Mouse (Mus musculus): ENCODE data around the gene Grap.
"Not testable (repeated sequence)": the region's sequence is repeated elsewhere in the genome, so short reads cannot be mapped to it uniquely, and the experiment has no call there.

Gene Grap

DNA sequence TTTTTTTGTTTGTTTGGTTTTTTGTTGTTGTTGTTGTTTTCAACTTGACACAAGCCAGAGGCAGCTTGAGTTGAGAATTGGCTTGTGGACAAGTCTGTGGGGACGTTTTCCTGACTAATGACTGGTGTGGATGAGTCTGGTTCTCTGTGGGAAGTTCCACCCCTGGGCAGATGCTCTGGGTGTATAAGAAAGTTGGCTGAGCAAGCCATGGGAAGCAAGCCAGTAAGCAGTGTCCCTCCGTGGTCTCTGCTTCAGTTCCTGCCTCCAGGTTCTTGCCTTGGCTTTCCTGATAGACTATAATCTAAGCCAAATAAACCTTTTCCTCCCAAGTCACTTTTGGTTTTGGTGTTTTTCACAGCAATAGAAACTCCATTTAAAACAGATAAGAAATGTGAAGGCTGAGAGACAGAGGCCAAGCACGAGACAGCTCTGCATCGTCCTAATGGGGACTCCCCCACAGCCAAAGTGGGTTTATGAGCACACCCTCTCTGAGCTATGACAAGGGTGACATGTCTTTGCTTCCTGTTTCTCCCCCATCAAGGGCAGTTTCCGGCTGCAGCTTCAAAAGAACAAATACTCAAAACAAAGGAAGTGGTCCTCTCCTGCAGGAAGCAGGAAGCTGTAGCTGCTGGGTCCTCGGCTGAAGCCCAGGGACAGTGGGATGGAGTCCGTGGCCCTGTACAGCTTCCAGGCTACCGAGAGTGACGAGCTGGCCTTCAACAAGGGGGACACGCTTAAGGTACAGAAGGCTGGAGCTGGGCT is at the start of gene Grap:
Grap (plus strand) TSS at position 580 of the 762 bp plus-strand sequence.
- peak; percentile 71 to 74 for DNase-seq (ENCODE audit: low spot score in 2 of 2)

DNA sequence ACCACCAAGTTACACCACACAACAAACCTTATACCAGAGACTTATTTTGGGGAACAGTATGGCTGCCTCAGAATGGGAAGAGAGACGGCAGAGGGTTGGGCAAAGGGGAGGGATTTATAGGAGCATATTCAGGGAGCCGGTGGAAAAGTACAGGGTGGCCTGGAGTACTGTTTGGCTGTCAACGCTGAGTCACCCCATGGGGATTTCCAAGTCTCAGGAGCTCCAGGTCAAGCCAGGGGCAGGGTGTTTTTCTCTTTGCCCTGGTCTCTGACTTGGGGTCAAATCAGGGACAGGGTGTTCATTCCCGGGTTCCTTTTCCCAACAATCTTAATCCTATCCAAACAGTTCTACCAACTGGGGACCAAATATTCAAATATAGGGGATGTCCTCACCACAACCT is 45.0 kb upstream of the Grap start:
- DNase-seq (ENCODE audit: low spot score in 2 of 2) = no peak

DNA sequence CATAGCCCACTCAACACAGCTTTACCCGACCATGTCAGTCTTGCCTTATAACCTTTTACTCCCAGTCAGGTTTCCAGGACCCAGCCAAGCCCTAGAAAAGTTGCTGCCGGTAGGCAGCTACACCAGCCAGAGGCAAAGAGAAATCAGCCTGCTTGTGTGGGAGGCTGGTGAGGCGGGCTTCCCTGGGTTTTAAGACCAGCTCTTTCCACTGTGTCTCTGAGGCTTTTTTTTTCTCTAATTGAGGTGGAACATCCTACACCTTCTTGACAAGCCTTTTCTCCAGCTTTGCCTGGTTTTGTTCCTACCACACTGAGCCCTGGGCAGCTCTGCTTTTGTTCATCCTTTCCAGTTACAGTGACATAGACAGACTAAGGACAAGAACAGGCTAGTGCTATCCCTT is 41.9 kb upstream of the Grap start:
- no peak for DNase-seq (ENCODE audit: low spot score in 2 of 2)

DNA sequence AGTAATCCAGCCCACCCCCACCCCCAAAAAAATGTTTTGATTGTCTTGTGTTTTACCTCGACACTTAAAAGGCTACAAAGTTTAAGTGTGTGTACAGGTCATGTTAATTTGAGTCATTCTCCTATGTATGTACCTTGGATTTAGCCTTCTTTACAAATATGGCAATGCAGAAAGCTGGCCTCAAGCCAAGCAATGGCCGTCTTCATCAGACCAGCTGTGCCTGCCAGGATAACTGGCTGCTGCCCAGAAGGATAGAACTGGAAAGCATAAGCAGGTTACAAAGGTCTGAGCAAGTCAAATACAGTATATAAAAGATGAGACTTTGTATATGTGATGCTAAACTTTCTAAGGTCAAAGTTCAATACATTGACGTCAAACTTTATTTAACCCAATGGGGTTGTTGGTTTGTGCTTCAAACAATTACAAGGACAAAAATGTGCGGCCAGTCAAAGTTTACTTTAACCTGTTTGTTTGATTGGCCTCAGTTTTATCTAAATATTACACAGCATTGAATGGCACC is 40.9 kb upstream of the Grap start:
- no peak for DNase-seq (ENCODE audit: low spot score in 2 of 2)

DNA sequence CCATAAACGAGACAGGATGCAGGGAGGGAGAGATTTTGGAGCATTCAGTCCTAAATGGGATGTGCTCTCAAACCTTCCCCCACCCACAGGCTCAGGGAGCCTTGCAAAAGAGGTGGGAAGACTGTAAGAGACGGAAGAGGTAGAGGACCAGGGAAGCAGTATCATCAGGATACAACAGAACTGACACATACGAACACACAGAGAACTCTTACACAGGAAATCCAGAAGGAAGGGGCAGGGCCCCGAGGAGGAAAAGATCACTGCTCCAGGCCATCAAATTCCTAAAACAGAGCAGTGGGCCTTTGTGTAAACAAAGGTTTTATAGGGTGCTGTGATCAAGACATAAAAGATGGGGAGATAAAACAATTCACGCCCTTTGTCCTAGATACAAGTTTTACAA is 38.7 kb upstream of the Grap start:
- no peak for DNase-seq (ENCODE audit: low spot score in 2 of 2)

DNA sequence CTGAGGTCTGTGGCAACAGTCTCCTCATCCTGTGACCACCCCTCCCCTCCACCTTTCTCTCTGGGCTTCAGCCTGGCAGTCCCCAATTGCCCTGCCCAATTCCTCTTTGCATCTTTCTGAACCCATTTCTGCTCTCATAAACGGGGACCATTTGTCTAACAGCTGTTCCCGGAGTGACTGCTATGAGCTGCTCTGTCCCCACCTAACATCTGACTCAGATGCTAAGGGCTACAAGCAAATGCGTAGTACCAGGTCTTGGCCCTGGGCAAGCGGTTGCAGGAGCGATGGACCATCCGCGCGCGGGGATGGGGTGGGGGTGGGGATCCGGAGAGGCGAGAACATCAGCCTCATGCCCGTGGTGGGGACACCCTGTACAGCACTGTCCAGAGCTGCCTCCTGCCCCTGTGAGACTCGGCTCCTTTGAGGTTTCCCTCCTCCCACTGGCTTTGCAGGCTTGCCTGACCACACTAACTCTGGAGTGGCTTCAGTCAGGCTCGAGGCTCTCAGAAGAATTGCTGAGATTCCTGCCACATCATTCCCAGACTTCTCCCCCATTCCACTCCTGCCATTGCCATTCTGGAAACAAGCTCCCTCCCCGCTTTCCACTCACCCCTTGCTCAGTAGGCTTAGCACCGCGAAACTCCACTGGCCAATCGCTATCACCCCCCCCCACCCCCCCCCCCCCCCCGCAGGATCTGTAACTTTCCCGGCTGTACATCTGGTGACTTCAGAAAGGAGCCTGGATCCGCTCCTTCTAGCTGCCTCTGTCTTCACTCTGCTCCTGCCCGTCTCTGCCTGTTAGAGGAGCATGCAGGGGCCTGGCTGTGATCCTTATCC is 37.2 kb upstream of the Grap start:
- DNase-seq (ENCODE audit: low spot score in 2 of 2) = no peak

DNA sequence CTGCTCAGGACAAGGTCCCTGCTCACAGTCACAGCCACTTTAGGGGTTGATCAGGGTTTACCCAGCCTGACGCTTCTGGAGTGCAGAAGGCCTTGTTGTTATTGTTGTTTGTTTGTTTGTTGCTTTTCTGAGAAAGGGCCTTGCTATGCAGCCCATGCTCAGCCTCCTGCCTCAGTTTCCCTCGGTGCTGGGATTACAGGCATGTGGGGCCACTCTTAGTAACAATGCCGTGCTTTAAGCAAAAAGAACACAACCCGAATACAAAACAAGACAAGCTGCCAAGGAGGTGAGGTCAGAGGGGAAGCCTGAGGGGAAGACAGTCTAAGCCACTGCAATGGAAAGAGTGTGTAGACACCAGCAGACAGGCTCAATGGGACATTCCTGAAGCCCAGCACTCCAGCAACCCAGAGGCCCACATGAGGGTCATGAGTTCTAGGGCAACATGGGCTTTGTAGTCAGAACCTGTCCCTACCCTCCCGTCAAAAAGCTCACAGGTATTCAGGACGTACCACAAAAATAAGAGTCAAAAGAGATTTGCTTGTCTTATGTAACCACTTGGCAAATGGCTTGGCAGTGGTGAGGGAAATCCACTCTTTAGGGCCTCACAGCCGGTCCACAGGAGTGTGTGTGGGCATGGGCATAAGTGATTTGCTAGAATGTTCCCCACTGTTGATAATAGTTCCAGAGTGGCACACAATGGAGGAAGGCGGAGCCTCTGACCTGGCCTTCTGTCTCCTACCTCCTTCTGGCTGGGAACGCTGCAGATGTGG is 36.4 kb upstream of the Grap start:
- DNase-seq (ENCODE audit: low spot score in 2 of 2) = no peak

DNA sequence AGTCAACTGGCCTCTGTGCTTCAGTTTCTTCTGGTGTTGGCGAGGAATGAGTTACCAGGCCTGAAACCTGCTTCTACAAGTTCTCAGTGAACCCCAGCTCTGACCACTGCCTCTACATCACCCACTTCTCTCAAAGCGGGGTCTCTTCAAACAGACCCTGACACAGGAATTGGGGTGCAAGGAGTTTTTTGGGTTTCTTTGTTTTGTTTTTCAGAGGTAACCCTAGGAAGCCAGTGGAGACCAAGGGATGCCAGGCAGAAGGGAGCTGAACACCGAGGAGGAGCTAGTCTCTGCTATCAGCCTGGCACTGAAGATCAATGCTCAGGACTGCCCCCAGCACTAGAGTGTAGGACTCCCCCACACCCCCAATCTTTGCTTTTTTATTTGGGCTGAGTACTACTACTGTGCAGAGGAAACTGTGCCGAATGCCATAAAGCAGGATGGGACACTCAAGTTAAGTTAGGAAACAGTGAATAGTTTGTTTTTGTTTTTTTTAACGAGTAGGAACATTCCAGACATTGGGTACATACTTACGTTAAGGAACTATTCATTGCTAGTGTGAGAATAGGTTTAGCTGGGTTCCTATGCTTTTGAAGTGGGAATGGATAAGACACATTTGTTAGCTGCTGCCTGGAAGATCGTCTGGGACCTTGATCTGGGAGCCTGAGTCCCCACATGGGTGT is 35.6 kb upstream of the Grap start:
- DNase-seq (ENCODE audit: low spot score in 2 of 2) = no peak

DNA sequence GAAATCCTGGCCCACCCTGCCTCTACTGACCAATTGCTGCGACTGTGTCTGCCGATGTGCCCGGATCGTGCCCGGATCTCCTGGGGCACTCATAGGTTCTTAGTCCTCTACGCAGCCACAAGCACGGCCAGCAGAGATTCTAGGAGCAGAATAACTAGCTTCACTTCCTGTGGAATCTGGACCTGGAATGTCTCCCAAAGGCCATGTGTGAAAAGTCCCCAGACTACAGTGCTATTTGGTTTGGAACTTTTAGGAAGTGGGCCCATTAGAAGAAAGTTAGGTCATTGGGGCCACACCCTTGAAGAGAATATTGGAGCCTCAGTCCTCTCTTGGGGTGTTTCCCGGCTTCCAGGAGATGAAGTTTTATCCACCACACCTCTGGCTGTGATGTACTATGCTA is 34.9 kb upstream of the Grap start:
- no peak for DNase-seq (ENCODE audit: low spot score in 2 of 2)

DNA sequence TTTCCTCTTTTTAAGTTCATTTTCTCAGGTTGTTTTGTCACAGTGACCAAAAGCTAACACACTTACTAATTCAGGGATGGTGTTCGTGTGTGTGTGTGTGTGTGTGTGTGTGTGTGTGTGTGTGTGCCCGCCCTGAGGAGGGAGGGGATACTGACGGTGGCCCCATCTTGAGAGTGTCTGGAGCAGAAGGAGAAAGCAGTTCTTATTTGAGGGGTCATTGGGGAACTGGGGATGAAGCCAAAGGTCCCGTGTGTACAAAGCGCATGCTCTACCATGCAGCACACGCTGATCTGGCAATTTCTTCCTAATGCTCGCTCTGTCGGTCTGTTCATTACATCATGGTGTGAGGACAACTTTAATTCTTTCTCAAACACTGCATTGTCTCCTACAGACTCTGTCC is 34.5 kb upstream of the Grap start:
- no peak for DNase-seq (ENCODE audit: low spot score in 2 of 2)

DNA sequence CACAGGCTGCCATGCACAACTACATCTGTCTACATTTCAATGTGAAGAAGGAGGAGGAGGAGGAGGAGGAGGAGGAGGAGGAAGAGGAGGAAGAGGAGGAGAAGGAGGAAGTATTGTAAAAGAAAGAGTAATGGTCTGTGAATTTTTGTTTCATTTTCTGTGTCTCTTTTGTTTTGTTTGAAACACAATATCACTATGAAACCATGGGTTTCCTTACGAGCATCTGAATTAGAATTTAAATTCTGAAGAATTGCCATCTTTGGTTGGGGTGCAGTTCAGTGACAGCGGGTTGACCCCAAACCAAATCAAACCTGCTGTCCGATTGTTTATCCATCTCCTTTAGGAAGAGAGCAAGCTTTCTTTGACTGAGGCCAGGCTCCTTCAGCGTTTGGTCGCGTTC is 33.7 kb upstream of the Grap start:
- DNase-seq (ENCODE audit: low spot score in 2 of 2) = no peak

DNA sequence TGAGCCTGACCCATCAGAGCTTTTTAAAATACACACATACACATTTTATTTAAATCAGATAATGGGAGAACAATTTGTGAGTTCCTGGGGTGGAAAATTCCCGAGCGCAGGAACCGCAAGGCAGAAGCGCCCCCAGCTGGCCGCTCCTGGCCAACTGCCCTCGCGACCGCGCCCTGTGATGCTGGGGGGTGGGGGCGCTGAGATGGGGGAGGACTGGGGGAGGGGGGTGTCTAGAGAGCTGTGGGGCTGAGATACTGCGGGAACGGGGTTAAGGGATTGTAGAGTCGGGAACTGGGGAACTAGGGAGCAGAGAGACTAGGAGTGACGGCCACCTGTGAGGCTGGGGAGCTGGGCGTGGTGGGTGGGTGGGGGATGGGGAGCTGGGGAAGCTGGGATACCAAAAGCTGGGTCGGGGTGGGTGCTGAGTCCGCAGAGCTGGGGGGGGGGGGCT is 33.2 kb upstream of the Grap start:
- no peak for DNase-seq (ENCODE audit: low spot score in 2 of 2)

DNA sequence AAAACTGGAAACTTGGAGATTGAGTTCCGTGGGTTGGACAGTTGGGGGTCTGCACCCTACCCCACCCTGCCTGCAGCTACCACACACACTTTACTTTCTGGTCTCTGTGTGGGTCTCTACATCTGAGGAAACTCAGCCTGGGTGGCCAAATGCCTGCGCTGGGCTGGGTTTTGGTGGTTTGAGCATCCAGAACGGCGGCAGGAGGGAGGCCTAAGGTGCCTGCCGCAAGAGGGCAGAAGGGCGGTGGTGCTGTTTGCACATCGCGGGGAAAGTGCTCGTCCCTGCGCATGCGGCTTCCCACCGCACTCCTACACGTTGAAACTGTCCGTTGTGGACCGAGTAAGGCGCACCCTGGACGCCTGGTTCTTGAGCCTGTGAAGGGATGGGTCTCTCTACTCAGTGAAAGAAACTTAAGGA is 32.8 kb upstream of the Grap start:
- DNase-seq (ENCODE audit: low spot score in 2 of 2) = peak in 1 of 2 experiments; percentile 57

DNA sequence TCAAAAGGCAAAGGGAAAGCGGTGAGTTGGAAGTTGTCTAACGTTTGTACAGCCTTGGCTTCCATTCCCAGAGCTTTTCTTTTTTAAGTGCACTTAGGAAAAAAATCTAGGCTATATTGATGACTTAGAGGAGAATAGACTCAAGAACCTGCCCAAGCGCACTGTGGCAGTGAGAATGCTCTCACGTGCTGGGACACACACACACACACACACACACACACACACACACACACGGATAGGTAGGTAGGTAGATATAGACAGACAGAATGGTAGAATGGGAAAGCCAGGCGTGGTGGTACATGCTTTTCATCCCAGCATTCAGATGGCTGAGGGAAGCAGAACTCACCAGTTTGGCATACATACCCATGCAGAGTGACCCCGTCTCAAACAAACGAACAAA is 32.3 kb upstream of the Grap start:
- no peak for DNase-seq (ENCODE audit: low spot score in 2 of 2)

DNA sequence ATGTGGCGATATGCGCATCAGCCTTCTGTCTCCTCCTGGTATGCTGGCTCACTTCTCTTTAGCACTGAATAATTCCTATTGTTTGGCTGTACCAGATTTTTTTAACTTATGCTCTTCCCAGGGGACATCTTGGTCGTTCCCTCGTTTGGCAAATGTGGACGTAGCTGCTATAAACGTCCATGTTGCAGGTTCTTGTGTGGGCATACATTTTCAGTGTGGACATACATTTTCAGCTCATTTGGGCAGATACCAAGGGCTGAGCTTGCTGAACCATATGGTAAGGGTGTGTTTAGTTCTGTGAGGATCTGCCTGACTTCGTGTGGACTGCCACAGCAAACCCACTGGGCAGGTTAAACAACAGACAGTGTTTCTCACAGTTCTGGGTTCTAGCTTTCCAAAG is 27.9 kb upstream of the Grap start:
- no peak for DNase-seq (ENCODE audit: low spot score in 2 of 2)

DNA sequence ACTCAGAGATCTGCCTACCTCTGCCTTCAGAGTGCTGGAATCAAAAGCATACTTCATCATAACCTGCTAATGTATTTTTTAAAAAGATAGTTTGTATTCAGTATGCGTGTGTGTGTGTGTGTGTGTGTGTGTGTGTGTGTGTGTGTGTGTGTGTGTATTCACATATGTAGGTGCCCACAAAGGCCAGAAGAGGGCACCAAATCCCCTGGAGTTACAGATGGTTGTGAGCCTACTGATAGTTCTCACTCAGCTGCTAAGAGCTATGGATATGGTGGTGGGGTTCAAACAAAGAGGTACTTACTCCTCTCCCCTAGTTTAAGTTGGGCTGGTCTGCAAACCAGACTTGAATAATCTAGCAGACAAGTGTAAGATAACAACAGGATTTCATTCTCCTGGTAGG is 26.6 kb upstream of the Grap start:
- no peak for DNase-seq (ENCODE audit: low spot score in 2 of 2)

DNA sequence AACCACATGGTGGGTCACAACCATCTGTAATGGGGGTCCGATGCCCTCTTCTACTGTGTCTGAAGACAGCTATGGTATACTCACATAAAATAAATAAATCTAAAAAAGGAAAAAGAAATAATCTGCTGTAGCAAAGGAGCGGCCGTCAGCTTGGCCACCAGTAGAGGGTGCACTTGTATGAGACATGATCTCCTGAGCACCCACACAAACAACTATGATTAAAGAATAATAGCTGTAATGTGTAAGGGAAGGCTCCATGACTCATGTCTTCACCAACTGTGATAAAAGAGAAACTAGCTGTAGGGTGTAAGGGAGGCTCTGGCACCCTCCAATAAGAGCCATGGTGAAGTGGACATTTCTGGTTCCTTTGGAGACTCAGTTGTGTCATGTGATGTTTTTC is 23.4 kb upstream of the Grap start:
- DNase-seq (ENCODE audit: low spot score in 2 of 2) = peak in 1 of 2 experiments; percentile 54

DNA sequence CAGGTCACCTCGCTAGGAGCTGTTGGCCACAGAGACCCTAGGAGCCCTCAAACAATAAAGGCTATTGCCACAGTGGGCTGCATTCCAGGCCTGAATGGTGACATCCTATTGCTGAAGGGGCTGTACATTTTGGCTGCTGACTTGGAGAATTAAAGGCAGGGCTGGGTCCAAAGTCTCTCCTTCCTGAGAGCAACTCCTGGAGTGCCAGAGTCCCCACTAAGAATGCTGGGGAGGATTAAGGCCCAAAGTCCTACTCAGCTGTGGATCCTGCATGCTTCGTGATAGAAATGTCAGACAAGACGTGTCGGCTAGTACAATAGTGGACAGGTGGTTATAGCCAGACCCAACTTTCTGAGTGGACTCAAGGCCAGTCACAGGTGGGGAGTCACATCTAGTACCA is 16.8 kb upstream of the Grap start:
- not testable (repeated sequence) for DNase-seq (ENCODE audit: low spot score in 2 of 2)

DNA sequence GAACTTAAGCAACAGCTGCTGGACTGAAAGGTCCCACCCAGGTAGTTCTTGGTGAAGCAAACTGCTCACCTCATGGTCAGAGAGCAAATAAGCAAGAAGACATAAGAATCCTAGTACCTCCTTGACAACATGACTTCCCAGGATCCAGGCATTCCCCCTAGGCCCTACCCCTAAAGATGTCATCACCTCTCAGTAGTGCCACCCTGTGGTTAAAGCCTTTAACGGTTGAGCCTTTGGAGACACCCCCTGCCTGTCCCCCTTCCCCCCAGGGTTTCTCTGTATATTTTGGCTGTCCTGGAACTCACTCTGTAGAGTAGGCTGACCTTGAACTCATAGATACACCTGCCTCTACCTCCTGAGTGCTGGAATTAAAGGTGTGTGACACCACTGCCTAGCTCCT is 15.7 kb upstream of the Grap start:
- DNase-seq (ENCODE audit: low spot score in 2 of 2) = no peak

DNA sequence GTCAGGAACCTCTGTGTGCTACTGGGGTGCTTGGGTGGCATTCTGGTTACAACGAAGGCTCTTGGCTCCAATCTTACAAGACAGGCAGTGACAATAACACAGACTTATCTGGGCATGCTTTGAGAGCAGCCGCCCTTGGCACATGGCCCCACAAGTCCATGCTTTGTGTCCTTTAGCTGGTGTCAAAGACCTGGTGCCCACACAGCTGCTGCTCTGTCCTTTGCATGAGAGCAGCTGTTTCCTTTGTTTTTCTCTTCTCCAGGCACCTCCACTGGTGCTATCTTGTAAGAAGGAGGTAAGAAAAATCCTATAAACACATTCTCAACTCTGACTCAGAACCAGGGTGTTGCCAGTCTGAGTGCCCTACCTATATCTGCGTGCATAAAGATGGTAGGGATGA is 15.2 kb upstream of the Grap start:
- no peak for DNase-seq (ENCODE audit: low spot score in 2 of 2)

DNA sequence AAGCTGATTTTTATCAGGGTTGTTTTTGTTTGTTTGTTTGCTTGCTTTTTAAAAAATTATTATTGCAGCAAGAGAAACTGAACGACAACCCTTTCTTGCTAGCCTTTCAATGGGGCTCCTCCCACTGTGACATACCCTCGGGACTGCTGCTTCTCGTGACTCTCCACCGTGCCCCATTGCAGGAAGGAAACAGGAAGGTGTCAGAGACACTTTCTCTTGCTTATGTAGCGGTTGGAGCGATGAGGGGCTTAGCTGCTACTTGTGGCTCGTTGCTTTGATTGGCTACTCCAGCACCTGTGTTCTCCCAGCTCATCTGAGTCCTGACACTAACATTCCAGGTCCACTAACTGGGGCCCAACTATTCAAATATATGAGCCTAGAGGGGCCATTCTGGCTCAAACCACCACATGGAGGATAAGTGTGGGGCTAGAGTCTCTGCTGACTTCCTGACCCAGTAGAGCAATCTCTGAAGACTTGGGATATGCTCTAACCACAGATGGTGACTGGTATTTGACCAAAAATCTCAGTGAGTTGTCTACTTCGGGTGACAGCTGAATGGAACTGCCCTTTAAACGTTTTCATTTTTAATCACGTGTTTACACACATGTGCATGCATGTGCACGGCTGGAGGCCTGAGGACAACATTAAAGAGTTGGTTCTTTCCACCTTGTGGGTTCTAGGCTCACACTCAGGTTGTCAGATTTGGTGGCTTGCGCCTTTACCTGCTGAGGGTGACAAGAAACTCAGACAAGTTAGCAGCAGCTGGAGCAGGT is 14.1 kb upstream of the Grap start:
- peak in 1 of 2 experiments; percentile 43 for DNase-seq (ENCODE audit: low spot score in 2 of 2)

All from thymus, postnatal 10 days (tissue).